ENCODE assay signal across 22 mouse cellular contexts in genomic region chr8:113998881-113999280, GRCm38 (mm10).
DNase-seq lines count a peak whose midpoint lies in the region; ATAC-seq and TF ChIP-seq lines count a peak whose summit lies in the region.
"Had no signal": no experiment of that assay in that cellular context is flagged by ENCODE, and none has a peak within 500 bp of the region (broad histone marks: within the 10 kb centered on the region; RNA-seq: fewer than 3 reads in every experiment).

No protein-coding gene starts in this region.

- H3K27me3 ChIP-seq in neural tube, embryonic 15.5 days (replicated peaks) = no peaks in the 10 kb centered on the region
- 0 out of 2 replicates have a peak, but pooled peaks cover 3% of the 10 kb centered on the region for H3K27me3 ChIP-seq in limb, embryonic 10.5 days (ENCODE audit: low read depth, poor library complexity, severe bottlenecking)
- no peaks in the 10 kb centered on the region for H3K27me3 ChIP-seq in midbrain, embryonic 11.5 days (ENCODE audit: control insufficient read depth, insufficient read depth, low read length)
- no peaks in the 10 kb centered on the region for H3K27me3 ChIP-seq in forebrain, postnatal 0 days (ENCODE audit: insufficient read depth, low read length)
- H3K27me3 ChIP-seq: forebrain, embryonic 15.5 days; hindbrain, embryonic 13.5 days; midbrain, embryonic 15.5 days had no signal

- DNase-seq in heart, adult 11 months = peak; percentile 73
- DNase-seq in heart, adult 8-10 months (ENCODE audit: low spot score) = no peak
- peak; percentile 73 for DNase-seq in neural tube, embryonic 10.5 days (ENCODE audit: extremely low spot score, low spot score)
- peak; percentile 83 for DNase-seq in limb, embryonic 10.5 days (ENCODE audit: low spot score)
- no peak for DNase-seq in midbrain, embryonic 11.5 days (ENCODE audit: low spot score, missing footprints)
- DNase-seq in forebrain, postnatal 0 days = no peak
- DNase-seq: B cell, adult 2 months; cerebellum, adult 18-20 months; heart, postnatal 10 days; kidney, adult 9 months; layer of hippocampus, adult 9-11 months; liver; right cerebral cortex, adult 18-20 months had no signal

- TF ChIP-seq CTCF in forebrain, postnatal 0 days (IDR thresholded peaks at IDR 0.05; ENCODE audit: low read depth) = no peak

- H3K4me2 ChIP-seq in neural tube, embryonic 15.5 days = no peak overlapping the region
- no peak overlapping the region for H3K4me2 ChIP-seq in midbrain, embryonic 11.5 days
- H3K4me2 ChIP-seq in forebrain, postnatal 0 days (ENCODE audit: low read depth) = no peak overlapping the region
- H3K4me2 ChIP-seq: forebrain, embryonic 15.5 days; heart, embryonic 11.5 days; hindbrain, embryonic 13.5 days; midbrain, embryonic 15.5 days had no signal

- no peaks in the 10 kb centered on the region for H3K9me3 ChIP-seq in neural tube, embryonic 15.5 days (replicated peaks)
- H3K9me3 ChIP-seq in limb, embryonic 10.5 days (replicated peaks) = no peaks in the 10 kb centered on the region
- H3K9me3 ChIP-seq in midbrain, embryonic 11.5 days (ENCODE audit: control insufficient read depth, low read length) = no peaks in the 10 kb centered on the region
- no peaks in the 10 kb centered on the region for H3K9me3 ChIP-seq in forebrain, postnatal 0 days (ENCODE audit: low read length)
- H3K9me3 ChIP-seq: forebrain, embryonic 15.5 days; hindbrain, embryonic 13.5 days; midbrain, embryonic 15.5 days had no signal

- H3K4me1 ChIP-seq in neural tube, embryonic 15.5 days = no peaks in the 10 kb centered on the region
- peaks cover 14% of the 10 kb centered on the region for H3K4me1 ChIP-seq in limb, embryonic 10.5 days
- H3K4me1 ChIP-seq in midbrain, embryonic 11.5 days (ENCODE audit: control insufficient read depth, insufficient read depth, low read length) = no peaks in the 10 kb centered on the region
- no peaks in the 10 kb centered on the region for H3K4me1 ChIP-seq in forebrain, postnatal 0 days (ENCODE audit: insufficient read depth)
- H3K4me1 ChIP-seq: forebrain, embryonic 15.5 days; hindbrain, embryonic 13.5 days; midbrain, embryonic 15.5 days had no signal

- no peaks in the 10 kb centered on the region for H3K36me3 ChIP-seq in neural tube, embryonic 15.5 days
- no peaks in the 10 kb centered on the region for H3K36me3 ChIP-seq in limb, embryonic 10.5 days
- no peaks in the 10 kb centered on the region for H3K36me3 ChIP-seq in midbrain, embryonic 11.5 days (ENCODE audit: control insufficient read depth, insufficient read depth, low read length)
- H3K36me3 ChIP-seq in forebrain, postnatal 0 days (ENCODE audit: insufficient read depth) = no peaks in the 10 kb centered on the region
- H3K36me3 ChIP-seq: forebrain, embryonic 15.5 days; hindbrain, embryonic 13.5 days; midbrain, embryonic 15.5 days had no signal

- H3K27ac ChIP-seq in neural tube, embryonic 15.5 days (replicated peaks) = no peak overlapping the region
- no peak overlapping the region for H3K27ac ChIP-seq in limb, embryonic 10.5 days
- no peak overlapping the region for H3K27ac ChIP-seq in midbrain, embryonic 11.5 days (ENCODE audit: low read depth, low read length)
- H3K27ac ChIP-seq in forebrain, postnatal 0 days (ENCODE audit: low read depth, low read length) = no peak overlapping the region
- H3K27ac ChIP-seq: forebrain, embryonic 15.5 days; hindbrain, embryonic 13.5 days; midbrain, embryonic 15.5 days; stomach, postnatal 0 days had no signal

- 21% methylated on average over 6 of the region's 6 CpGs for WGBS in neural tube, embryonic 15.5 days
- WGBS in limb, embryonic 10.5 days = 10% methylated on average over 6 of the region's 6 CpGs
- WGBS in midbrain, embryonic 11.5 days = 77% methylated on average over 6 of the region's 6 CpGs
- 85% methylated on average over 6 of the region's 6 CpGs for WGBS in forebrain, postnatal 0 days

- H3K4me3 ChIP-seq in neural tube, embryonic 15.5 days (replicated peaks) = no peak overlapping the region
- no peak overlapping the region for H3K4me3 ChIP-seq in limb, embryonic 10.5 days
- no peak overlapping the region for H3K4me3 ChIP-seq in midbrain, embryonic 11.5 days (ENCODE audit: low read depth, low read length)
- no peak overlapping the region for H3K4me3 ChIP-seq in forebrain, postnatal 0 days (ENCODE audit: low read depth, low read length)
- H3K4me3 ChIP-seq: forebrain, embryonic 15.5 days; hindbrain, embryonic 13.5 days; midbrain, embryonic 15.5 days; myocyte had no signal

- no peak overlapping the region for H3K9ac ChIP-seq in neural tube, embryonic 15.5 days (replicated peaks)
- no peak overlapping the region for H3K9ac ChIP-seq in midbrain, embryonic 11.5 days (ENCODE audit: low read length)
- H3K9ac ChIP-seq in forebrain, postnatal 0 days = no peak overlapping the region
- H3K9ac ChIP-seq: forebrain, embryonic 15.5 days; hindbrain, embryonic 13.5 days; midbrain, embryonic 15.5 days had no signal

- ATAC-seq in neural tube, embryonic 15.5 days (ENCODE audit: low FRiP score) = no peak
- ATAC-seq in midbrain, embryonic 11.5 days (ENCODE audit: low FRiP score) = no peak
- ATAC-seq in forebrain, postnatal 0 days = no peak
- ATAC-seq: forebrain, embryonic 15.5 days; inflammation-experienced regulatory T-cells, adult 6 months; lung, postnatal 0 days; midbrain, embryonic 15.5 days had no signal

Comparison
In these comparisons a context has a peak if more than half of its experiments do, and no peak if none do; other contexts are left out.
1. DNase-seq: peak in heart, adult 11 months (single experiment), neural tube, embryonic 10.5 days (single experiment) and limb, embryonic 10.5 days (single experiment); none in heart, adult 8-10 months (single experiment), midbrain, embryonic 11.5 days (single experiment) and forebrain, postnatal 0 days (single experiment).